Mouse (Mus musculus): ENCODE measurements around the gene Bag5.

- TF ChIP-seq CTCF (IDR thresholded peaks at IDR 0.05; ENCODE audit: extremely low read depth, insufficient read depth, insufficient read length, insufficient replicate concordance) (no peak), POLR2A (IDR thresholded peaks at IDR 0.05; ENCODE audit: low read depth, low read length) (no peak)
Observed at GRCm38 (mm10) chr12:111677421-111677820, 35.6 kb downstream of the Bag5 start.

All from spleen, adult 2 months (tissue).